Mouse (Mus musculus) left cerebral cortex, adult 8-10 months (tissue): ENCODE measurements at regions not wholly inside any gene's neighbourhood (a gene's known extent, or its start where the extent isn't known, plus 50 kb on each side); places are given as distances from the start of the nearest gene placed in this dataset.

ENCODE experiments used
- DNase-seq, 2 experiments: peaks; one replicate each; pipeline ENCODE4 v3.0.0; 2022; ENCODE audit warnings: low spot score in 2 of 2

DNA sequence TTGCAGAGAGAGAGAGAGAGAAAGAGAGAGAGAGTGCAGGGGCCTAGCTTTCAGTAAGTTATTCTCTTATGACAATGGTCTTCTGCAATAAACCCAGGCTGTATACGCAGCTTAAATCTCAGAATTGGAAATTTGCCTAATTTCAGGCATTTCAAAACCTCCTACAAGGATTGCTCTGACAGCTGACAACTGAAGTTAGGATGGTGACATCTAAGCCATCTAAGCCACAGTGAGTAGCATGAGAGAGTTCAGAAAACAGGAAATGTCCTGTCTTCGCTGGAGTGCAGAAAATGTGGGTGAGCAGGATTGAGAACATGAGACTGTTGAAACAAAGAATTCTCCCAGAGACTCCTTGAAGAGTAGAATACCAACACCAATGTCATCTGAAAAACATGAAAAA, 56.8 kb downstream of the Fam110c start:
- no peak for DNase-seq

DNA sequence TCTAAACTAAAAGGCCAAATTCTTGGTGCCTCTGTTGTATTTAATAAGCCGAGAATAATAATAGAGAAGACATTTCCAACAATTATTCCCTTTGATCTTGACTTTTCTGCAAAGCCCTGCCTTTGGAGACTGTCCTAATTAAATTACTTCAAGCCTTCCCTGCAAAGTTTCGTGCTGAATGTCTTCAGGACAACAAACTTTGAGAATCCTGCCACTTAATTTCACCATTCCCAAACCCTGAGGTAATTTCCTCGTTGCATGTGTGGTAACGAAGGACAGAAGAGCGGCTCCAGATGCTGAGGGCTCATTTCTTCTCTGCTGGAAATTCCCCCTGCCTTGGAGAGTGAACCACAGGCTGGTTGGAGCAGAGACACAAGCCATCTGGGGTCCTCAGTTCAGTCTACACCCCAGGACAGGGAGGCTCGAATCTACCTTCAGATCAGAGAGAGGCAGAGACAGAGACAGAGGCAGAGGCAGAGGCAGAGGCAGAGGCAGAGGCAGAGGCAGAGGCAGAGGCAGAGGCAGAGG, 60.9 kb downstream of the Fam110c start:
- no peak for DNase-seq

GRCm38 (mm10) chr12:31136364-31136763, 62.7 kb downstream of the Fam110c start:
- no peak for DNase-seq

- no peak for DNase-seq
These were observed 63.2 kb downstream of the Fam110c start for GRCm38 (mm10) chr12:31136911-31137310.

- DNase-seq, result no peak
These were observed 63.8 kb downstream of the Fam110c start for GRCm38 (mm10) chr12:31137431-31137830.

DNA sequence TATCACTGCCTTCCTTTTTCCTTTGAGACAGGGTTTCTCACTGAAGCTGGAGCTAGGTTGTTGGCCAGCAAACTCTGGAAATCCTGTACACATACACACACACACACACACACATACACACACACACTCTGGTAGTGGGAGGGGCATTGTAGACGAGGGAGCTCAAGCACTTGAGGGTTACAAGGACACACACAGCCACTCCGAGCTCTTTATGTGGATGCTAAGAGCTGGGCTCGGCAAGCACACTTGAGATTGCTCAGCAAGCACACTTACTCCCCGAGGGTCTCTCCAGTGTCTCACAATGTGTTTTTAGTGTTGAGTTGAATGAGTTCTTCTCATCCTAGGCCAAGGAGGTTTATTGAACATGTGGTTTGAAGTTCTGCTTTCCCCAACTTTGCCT, 66.2 kb downstream of the Fam110c start:
- DNase-seq, result no peak

GRCm38 (mm10) chr12:31143266-31143665, 69.6 kb downstream of the Fam110c start:
- no peak for DNase-seq

GRCm38 (mm10) chr12:31145032-31145781, 71.5 kb downstream of the Fam110c start:
- DNase-seq, result no peak

DNA sequence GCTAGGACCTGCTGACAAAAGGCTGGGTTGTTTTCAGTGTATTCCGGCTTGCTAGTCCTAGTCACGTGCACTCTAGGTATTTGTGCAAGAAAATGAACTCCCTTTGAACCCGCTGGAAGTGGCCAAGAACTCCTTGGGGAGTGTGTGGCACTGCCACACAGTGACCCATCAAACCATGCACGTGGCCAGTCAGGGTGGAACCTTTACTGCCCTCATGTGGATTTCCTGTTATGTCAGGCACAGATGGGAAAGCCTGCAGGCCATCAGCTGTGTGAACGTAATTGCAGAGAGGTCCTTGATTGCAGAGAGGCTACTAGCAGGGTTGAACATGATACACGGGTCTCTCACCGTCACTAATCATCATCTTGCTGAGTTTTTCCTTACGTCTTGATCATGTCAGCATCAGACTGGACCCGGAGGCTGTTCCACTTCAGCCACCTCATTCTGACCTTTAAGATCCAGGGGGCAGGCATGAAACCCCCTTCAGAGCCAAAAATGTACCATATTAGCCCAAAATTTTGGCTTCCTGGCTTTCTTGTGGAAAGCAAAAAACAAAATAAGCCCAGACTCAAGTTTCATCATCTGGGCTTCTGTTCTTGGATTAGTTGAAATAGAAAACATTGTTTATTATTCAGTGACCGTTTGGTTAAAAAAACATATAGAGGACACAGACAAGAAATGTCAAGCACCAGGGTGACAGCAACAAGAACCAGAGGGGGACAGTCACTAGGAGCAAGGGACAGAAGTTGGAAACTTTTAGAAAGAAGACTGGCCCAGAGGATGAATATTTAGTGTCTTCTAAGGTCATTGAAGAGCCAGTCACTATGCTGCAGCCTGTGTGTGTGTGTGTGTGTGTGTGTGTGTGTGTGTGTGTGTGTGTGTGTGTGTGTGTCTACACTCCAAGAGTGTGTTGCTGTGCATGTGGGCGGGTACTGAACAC, 75.0 kb downstream of the Fam110c start:
- no peak for DNase-seq

DNA sequence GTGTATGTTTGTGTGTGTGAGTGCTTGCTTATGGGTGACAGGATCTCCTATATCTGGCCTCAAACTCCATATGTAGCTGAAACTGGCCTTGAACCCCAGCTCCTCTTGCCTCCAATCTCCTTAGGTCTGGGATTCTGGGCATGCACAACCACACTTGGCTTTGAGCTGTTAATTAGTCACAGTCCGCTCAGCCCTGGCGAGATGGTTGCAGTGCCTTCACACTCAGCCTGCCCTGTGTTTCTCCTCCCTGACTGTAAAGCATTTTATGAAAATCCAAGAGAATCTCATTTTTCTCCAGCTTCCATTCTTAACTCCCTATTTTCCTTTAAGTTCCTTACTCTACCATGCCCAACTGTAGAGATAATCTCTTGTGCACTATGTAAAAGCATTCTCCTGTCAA, 80.1 kb downstream of the Fam110c start:
- no peak for DNase-seq

GRCm38 (mm10) chr12:31154608-31155011, 80.9 kb downstream of the Fam110c start:
- no peak for DNase-seq

DNA sequence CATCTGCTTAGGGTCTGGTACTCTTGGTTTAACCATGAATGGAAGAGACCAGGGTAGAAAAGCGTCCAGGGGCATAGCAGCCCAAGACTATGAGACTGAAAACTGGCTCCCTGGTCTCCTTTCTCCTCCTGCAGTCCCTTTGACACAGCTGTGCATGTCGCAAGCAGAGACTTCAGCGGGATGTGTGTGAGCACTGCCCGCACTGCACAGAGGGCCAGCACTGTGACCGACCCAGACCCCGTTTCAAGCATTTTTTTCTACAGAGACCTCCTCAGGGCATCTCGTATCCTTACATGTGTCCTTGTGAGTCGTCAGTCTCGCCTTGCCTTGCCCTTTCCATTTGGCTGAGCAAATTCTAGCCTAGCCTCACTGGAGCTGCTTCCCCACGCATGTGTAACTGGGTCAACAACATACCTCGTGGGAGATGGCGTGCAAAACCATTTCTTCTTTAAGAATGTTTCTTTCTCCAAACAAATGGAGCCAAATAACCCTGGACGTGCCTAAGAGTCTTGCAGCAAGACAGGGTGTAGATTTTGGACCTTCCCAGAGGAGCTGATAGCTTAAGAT, 82.6 kb downstream of the Fam110c start:
- no peak for DNase-seq

DNA sequence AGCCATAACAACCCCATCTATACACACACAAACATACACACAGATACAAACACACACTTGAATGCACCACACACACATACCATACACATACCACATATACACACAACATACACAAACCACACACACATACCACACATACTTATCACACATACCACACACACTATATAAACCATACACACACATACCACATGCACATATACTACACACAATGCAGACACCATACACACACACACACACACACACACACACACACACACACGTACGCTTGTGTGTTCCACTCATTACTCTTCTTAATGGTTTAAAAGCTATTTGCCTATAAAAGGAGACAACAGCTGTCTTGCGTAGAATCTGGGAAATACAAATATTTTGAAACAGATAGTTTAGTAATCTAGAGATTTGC, 83.1 kb upstream of the Gm6993 start:
- no peak for DNase-seq

GRCm38 (mm10) chr12:31157890-31158289, 82.7 kb upstream of the Gm6993 start:
- no peak for DNase-seq

DNA sequence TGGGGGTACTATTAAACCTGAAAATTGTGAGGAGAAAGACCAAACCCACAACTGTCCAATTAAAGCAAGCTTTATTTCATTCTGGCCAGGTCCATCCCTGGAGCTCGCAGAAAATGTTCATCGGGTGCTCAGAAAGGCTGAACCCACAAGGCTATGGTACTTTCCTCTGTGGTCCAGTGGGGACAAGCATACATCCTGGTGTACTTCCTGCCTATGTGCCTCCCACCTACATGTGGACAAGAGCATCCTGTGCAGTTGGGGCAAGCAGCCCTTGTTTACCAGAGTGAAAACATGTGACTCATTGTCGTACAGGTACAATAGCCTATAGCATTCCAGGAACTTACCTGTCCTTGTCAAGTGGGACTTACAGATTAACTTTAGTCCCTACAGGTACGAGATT, 81.7 kb upstream of the Gm6993 start:
- no peak for DNase-seq

- no peak for DNase-seq
These were observed 81.2 kb upstream of the Gm6993 start for GRCm38 (mm10) chr12:31159378-31159777.

- DNase-seq, result no peak
These were observed 72.2 kb upstream of the Gm6993 start for GRCm38 (mm10) chr12:31168221-31168890.

- no peak for DNase-seq
These were observed 70.5 kb upstream of the Gm6993 start for GRCm38 (mm10) chr12:31170111-31170510.

- peak; percentile 26 to 88 for DNase-seq
These were observed 69.9 kb upstream of the Gm6993 start for GRCm38 (mm10) chr12:31170546-31171160.

GRCm38 (mm10) chr12:31171992-31172391, 68.6 kb upstream of the Gm6993 start:
- no peak for DNase-seq
